Mouse (Mus musculus): ENCODE measurements around the gene 4921517D22Rik.
"Not testable (repeated sequence)": the region's sequence is repeated elsewhere in the genome, so short reads cannot be mapped to it uniquely, and the experiment has no call there.

Gene 4921517D22Rik

GRCm38 (mm10) chr13:59694008-59694407 is at the start of gene 4921517D22Rik:
Gene 4921517D22Rik, minus strand, starts transcription at chr13:59694108.
- no peak for DNase-seq (ENCODE audit: low read depth)

- DNase-seq (ENCODE audit: low read depth) = peak; percentile 46
Measured at GRCm38 (mm10) chr13:59741697-59742096, 47.8 kb upstream of the 4921517D22Rik start.

- DNase-seq (ENCODE audit: low read depth) = no peak
Measured at GRCm38 (mm10) chr13:59741096-59741495, 47.2 kb upstream of the 4921517D22Rik start.

- no peak for DNase-seq (ENCODE audit: low read depth)
Measured at GRCm38 (mm10) chr13:59739397-59739796, 45.5 kb upstream of the 4921517D22Rik start.

GRCm38 (mm10) chr13:59738455-59738854 is 44.5 kb upstream of the 4921517D22Rik start:
- DNase-seq (ENCODE audit: low read depth) = no peak

GRCm38 (mm10) chr13:59735190-59735589 is 41.3 kb upstream of the 4921517D22Rik start:
- no peak for DNase-seq (ENCODE audit: low read depth)

GRCm38 (mm10) chr13:59734347-59734746 is 40.4 kb upstream of the 4921517D22Rik start:
- DNase-seq (ENCODE audit: low read depth) = not testable (repeated sequence)

- DNase-seq (ENCODE audit: low read depth) = no peak
Measured at GRCm38 (mm10) chr13:59733936-59734335, 40.0 kb upstream of the 4921517D22Rik start.

- DNase-seq (ENCODE audit: low read depth) = no peak
Measured at GRCm38 (mm10) chr13:59731652-59732051, 37.7 kb upstream of the 4921517D22Rik start, which contains the start of gene Spata31d1d. Gene Spata31d1d, minus strand, starts transcription at chr13:59731752.

- DNase-seq (ENCODE audit: low read depth) = peak; percentile 89
Measured at GRCm38 (mm10) chr13:59728378-59729093, 34.6 kb upstream of the 4921517D22Rik start.

- DNase-seq (ENCODE audit: low read depth) = no peak
Measured at GRCm38 (mm10) chr13:59726139-59726867, 32.4 kb upstream of the 4921517D22Rik start.

- DNase-seq (ENCODE audit: low read depth) = not testable (repeated sequence)
Measured at GRCm38 (mm10) chr13:59722089-59722488, 28.2 kb upstream of the 4921517D22Rik start.

GRCm38 (mm10) chr13:59719475-59719874 is 25.6 kb upstream of the 4921517D22Rik start:
- no peak for DNase-seq (ENCODE audit: low read depth)

GRCm38 (mm10) chr13:59718857-59719440 is 25.0 kb upstream of the 4921517D22Rik start:
- DNase-seq (ENCODE audit: low read depth) = peak; percentile 49

GRCm38 (mm10) chr13:59713710-59714109 is 19.8 kb upstream of the 4921517D22Rik start:
- peak; percentile 34 for DNase-seq (ENCODE audit: low read depth)

GRCm38 (mm10) chr13:59711984-59712383 is 18.1 kb upstream of the 4921517D22Rik start, which contains the start of gene Spata31d1b:
Gene Spata31d1b, plus strand, starts transcription at chr13:59712284.
- not testable (repeated sequence) for DNase-seq (ENCODE audit: low read depth)

- DNase-seq (ENCODE audit: low read depth) = no peak
Measured at GRCm38 (mm10) chr13:59710230-59710629, 16.3 kb upstream of the 4921517D22Rik start, which contains the start of gene Spata31d1a. Gene Spata31d1a, minus strand, starts transcription at chr13:59710330.

- peak; percentile 84 for DNase-seq (ENCODE audit: low read depth)
Measured at GRCm38 (mm10) chr13:59704562-59704961, 10.7 kb upstream of the 4921517D22Rik start.

GRCm38 (mm10) chr13:59703514-59703913 is 9.6 kb upstream of the 4921517D22Rik start:
- no peak for DNase-seq (ENCODE audit: low read depth)

GRCm38 (mm10) chr13:59700137-59700536 is 6.2 kb upstream of the 4921517D22Rik start:
- DNase-seq (ENCODE audit: low read depth) = not testable (repeated sequence)

GRCm38 (mm10) chr13:59699131-59699530 is 5.2 kb upstream of the 4921517D22Rik start:
- DNase-seq (ENCODE audit: low read depth) = no peak

- DNase-seq (ENCODE audit: low read depth) = peak; percentile 71
Measured at GRCm38 (mm10) chr13:59695781-59696180, 1.9 kb upstream of the 4921517D22Rik start.

All from naive thymus-derived CD4-positive, alpha-beta T cell, adult 2 months (primary cell).